Mouse (Mus musculus) ZHBTc4 (cell line): Measurements from ENCODE around the gene Olfr1225.
"Not testable (repeated sequence)": the region's sequence is repeated elsewhere in the genome, so short reads cannot be mapped to it uniquely, and the experiment has no call there.

Source experiments
- DNase-seq: peaks from one replicate; pipeline ENCODE4 v3.0.0-alpha.2; 2011; ENCODE audit warnings: low read depth, low spot score

Olfr1225 gene

DNA sequence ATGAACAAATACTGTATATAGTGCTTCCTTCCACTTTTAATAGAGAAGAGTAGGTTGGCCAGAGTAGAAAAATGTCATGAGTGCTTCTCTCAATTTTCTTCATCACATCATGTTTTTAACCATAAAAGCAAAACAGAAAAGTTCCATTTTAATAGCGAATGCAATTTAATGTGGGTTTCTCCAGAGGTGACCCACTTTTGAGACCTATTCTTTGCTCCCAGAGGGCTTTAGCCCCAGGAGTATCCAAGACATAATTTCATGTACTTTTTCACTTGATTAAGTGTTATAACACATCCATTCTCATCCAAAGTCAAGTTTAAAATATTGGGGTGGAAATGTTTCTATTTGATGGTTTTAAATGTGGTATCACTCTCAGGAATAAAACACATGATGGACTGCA lies at the start of gene Olfr1225:
Gene Olfr1225 (minus strand): TSS at position 101 of the 400 bp plus-strand sequence.
- no peak for DNase-seq

DNA sequence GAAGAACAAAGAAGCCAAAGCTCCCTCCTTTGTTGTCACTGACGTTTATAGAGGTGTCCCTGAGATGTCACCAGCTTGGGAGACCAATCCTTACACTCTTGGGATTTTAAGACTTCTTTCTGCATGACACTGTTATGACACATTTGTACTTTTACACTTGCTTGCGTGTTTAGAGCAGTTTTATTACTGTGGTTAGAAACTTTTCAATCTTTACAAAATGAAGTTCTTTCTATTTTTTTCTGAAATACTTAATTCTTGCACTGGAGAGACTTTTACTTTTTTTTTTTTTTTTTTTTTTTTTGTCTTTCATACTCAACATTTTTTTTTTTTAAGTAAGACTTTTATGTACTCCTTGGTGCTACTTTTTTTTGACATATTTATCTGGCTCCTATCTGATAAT lies 25.5 kb upstream of the Olfr1225 start, which contains the start of gene Olfr1226:
Gene Olfr1226 (minus strand): TSS at position 101 of the 400 bp plus-strand sequence.
- DNase-seq, result no peak

GRCm38 (mm10) chr2:89196325-89196982 lies 22.0 kb upstream of the Olfr1225 start:
- no peak for DNase-seq

- DNase-seq, result not testable (repeated sequence)
Measured at GRCm38 (mm10) chr2:89164711-89165110, 9.8 kb downstream of the Olfr1225 start.

DNA sequence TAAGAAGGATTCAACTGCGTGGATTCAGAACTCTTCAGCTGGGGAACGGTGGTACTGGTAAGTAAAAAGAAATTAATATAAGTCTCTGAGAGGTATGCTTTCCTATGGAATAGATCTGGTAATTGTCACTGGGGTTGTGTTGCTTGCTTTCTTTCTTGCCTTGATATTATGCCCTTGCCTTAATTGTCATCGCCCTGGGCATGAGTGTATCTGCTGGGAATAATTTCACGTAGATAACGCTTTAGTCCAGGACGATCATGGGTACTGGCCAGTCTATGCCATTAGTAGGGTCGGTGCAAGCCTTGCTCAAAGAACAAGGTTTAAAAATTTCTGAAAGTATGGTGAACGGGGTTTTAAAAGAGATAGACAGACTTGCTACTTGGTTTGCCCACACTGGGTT lies 10.5 kb downstream of the Olfr1225 start, which contains the start of gene Olfr1224-ps1:
Gene Olfr1224-ps1 (minus strand): TSS at position 101 of the 400 bp plus-strand sequence.
- DNase-seq, result not testable (repeated sequence)

DNA sequence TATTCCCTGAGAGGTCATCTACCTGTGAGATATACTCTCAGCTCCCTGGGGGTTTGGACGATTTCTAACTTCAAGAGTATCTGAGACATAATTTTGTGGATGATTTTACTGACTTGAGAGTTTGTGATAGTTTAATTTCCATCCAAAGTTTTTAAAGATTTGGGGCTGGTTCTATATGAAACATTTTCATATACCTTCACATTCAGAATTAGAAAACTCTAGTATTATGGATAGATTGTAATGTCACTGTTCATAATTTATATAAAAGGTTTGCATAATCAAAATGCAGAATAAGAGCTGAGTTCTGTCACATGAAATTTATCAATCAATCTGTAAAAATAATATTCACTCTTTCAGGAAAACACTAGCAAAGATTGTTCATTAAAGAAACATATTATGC lies 23.0 kb downstream of the Olfr1225 start, which contains the start of gene Olfr1223:
Gene Olfr1223 (minus strand): TSS at position 101 of the 400 bp plus-strand sequence.
- DNase-seq, result no peak

DNA sequence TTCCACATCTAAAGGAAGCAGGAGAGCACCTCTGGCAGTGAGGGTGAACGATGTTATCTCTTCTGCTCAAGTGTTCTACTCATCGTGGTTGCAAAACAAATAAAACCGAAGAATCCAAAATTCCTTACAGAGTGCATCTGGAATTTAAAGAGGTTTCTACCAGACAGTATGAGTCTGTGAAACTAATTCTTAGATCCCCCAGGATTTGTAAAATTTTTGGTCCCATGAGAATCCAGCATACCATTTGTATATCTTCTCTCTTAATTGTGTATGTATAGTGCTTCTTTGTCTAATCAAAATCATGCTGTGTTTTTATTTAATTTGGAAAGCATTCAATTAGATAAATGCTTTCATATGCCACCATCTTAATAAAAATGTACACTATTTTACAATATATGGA lies 41.5 kb downstream of the Olfr1225 start, which contains the start of gene Olfr1222:
Gene Olfr1222 (minus strand): TSS at position 101 of the 400 bp plus-strand sequence.
- DNase-seq, result no peak
